Mouse (Mus musculus): ENCODE data around the gene Trim80. TPM values are rescaled to one million over a fixed set of nuclear protein-coding genes. Genes with fewer than 3 reads are reported as not detected.

The Trim80 gene
- total and polyA plus RNA-seq, 3 experiments = not detected

DNA sequence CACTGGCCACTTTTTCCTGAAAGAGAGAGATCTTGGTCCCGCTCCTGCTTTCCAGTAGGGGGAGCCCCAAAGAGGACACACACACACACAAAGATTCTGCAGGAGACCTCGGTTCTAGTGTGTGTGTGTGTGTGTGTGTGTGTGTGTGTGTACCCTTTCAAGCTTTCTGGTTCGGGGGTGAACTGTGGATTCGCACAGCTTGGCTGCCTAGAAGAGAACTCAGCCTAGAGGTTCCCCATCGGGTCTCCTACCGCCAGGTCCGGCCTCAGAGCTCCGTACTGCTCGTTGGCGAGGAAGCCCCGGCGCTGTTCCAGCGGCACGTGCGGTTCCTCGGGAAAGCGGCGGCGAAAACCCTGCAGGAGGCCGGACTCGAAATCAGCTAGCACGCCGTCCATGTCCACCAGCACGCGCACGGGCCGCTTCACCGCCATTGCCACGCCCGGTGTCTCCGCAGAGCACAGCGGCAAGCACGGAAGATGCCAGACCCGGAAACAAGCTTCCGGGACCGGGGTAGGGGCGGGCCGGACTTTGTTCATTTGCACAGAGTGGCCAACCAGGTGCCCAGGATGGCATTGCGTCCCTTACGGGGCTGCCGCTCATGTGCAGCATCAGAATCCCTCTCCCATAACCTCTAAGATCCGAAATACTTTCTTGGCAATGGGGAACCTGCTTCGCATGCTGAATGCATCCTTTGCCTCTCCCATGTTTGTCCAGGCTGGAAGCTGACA is 51.2 kb downstream of the Trim80 start, which contains the start of gene Nt5c (continued):
- TF ChIP-seq RCOR1 (IDR thresholded peaks at IDR 0.05; ENCODE audit: low read depth, low read length) (no peak), MAFK (IDR thresholded peaks at IDR 0.05; ENCODE audit: borderline replicate concordance, low read depth, low read length) (no peak), CTCF (IDR thresholded peaks at IDR 0.05 in 2 of 3, conservative IDR thresholded peaks at IDR 0.05 in 1 of 3; ENCODE audit: control insufficient read depth in 1 of 3, insufficient read depth in 1 of 3, low read depth in 2 of 3, low read length in 3 of 3, poor library complexity in 1 of 3, severe bottlenecking in 1 of 3) (peak; percentile 69 to 79 (median 72)), POLR2A (IDR thresholded peaks at IDR 0.05; ENCODE audit: control insufficient read depth in 1 of 2, insufficient read depth in 1 of 2, low read depth in 1 of 2, low read length in 2 of 2, poor library complexity in 1 of 2) (peak; percentile 80 to 93), HCFC1 (IDR thresholded peaks at IDR 0.05; ENCODE audit: low read depth, low read length) (peak; percentile 72), MAX (IDR thresholded peaks at IDR 0.05; ENCODE audit: low read length) (peak; percentile 77; the same call in 1 of the 2 replicates), NELFE (IDR thresholded peaks at IDR 0.05; ENCODE audit: low read depth, low read length) (peak; percentile 81), GABPA (IDR thresholded peaks at IDR 0.05; ENCODE audit: low read depth, low read length) (no peak), MYC (IDR thresholded peaks at IDR 0.05; ENCODE audit: low read depth, low read length) (peak; percentile 64; the same call in 1 of the 2 replicates), EP300 (IDR thresholded peaks at IDR 0.05; ENCODE audit: low read depth in 1 of 2, low read length in 2 of 2) (no peak), TAL1 (IDR thresholded peaks at IDR 0.05; ENCODE audit: low read length) (no peak), MAZ (IDR thresholded peaks at IDR 0.05; ENCODE audit: low read depth, low read length) (no peak; the same call in 1 of the 2 replicates), MYB (IDR thresholded peaks at IDR 0.05; ENCODE audit: low read depth, low read length) (no peak), TBP (IDR thresholded peaks at IDR 0.05; ENCODE audit: low read depth, low read length) (peak; percentile 82), UBTF (IDR thresholded peaks at IDR 0.05; ENCODE audit: borderline replicate concordance, insufficient read depth, low read depth, low read length) (no peak), BHLHE40 (IDR thresholded peaks at IDR 0.05; ENCODE audit: borderline replicate concordance, low read depth, low read length) (peak; percentile 83; the same call in 1 of the 2 replicates), NRF1 (IDR thresholded peaks at IDR 0.05; ENCODE audit: insufficient read depth, low read depth, low read length, poor library complexity, severe bottlenecking) (peak; percentile 45; the same call in 1 of the 2 replicates), CHD1 (IDR thresholded peaks at IDR 0.05; ENCODE audit: low read depth, low read length) (no peak), JUND (IDR thresholded peaks at IDR 0.05; ENCODE audit: low read depth, low read length) (no peak)

- Histone ChIP-seq H3K4me3 (ENCODE audit: control insufficient read depth in 1 of 2, insufficient read depth in 1 of 2, low read depth in 2 of 2, low read length in 2 of 2) (peak overlapping the region; percentile 78 to 83), H3K27ac (ENCODE audit: control insufficient read depth, low read depth, low read length) (peak overlapping the region; percentile 59), H3K4me1 (ENCODE audit: control insufficient read depth in 1 of 2, insufficient read depth in 2 of 2, low read length in 2 of 2) (peaks cover 2 to 12% of the 10 kb centered on the region in 2 experiments; a peak in 3 of 4 replicates), H3K9me3 (replicated peaks; ENCODE audit: insufficient read depth, low read length) (no peaks in the 10 kb centered on the region), H3K9ac (ENCODE audit: control insufficient read depth, low read depth, low read length, poor library complexity, severe bottlenecking) (peak overlapping the region; percentile 74), H3K36me3 (ENCODE audit: control insufficient read depth in 1 of 2, insufficient read depth in 2 of 2, low read length in 2 of 2) (0 out of 4 replicates have a peak, but pooled peaks cover 2 to 3% of the 10 kb centered on the region in 2 experiments), H3K27me3 (ENCODE audit: control insufficient read depth in 1 of 2, insufficient read depth in 2 of 2, low read length in 2 of 2) (no peaks in the 10 kb centered on the region), H3K79me2 (ENCODE audit: control insufficient read depth, insufficient read depth, low read length, poor library complexity) (peaks cover 13% of the 10 kb centered on the region)
- DNase-seq (ENCODE audit: low read depth, low spot score) = peak; percentile 74
- TF ChIP-seq MXI1 (IDR thresholded peaks at IDR 0.05; ENCODE audit: low read depth, low read length) = peak; percentile 57
- TF ChIP-seq RCOR1 (IDR thresholded peaks at IDR 0.05; ENCODE audit: low read depth, low read length) = no peak
- TF ChIP-seq MYC (IDR thresholded peaks at IDR 0.05; ENCODE audit: low read depth, low read length) = peak; percentile 64; the same call in 1 of the 2 replicates
- TF ChIP-seq TBP (IDR thresholded peaks at IDR 0.05; ENCODE audit: low read depth, low read length) = no peak
- peak; percentile 85 for TF ChIP-seq MAX (IDR thresholded peaks at IDR 0.05; ENCODE audit: low read length)
- no peak for TF ChIP-seq CHD2 (IDR thresholded peaks at IDR 0.05; ENCODE audit: low read length)
- 0 out of 2 replicates have a peak, but pooled peaks have one; percentile 48 for TF ChIP-seq ZKSCAN1 (IDR thresholded peaks at IDR 0.05; ENCODE audit: low read depth, low read length)
- no peak for TF ChIP-seq ZMIZ1 (IDR thresholded peaks at IDR 0.05; ENCODE audit: low read depth, low read length)
- TF ChIP-seq BHLHE40 (IDR thresholded peaks at IDR 0.05; ENCODE audit: borderline replicate concordance, low read depth, low read length) = peak; percentile 59; the same call in 1 of the 2 replicates
- no peak for TF ChIP-seq KAT2A (conservative IDR thresholded peaks at IDR 0.05; ENCODE audit: low read depth, low read length)
- no peak for TF ChIP-seq RAD21 (IDR thresholded peaks at IDR 0.05; ENCODE audit: low read depth, low read length)
- TF ChIP-seq SIN3A (IDR thresholded peaks at IDR 0.05; ENCODE audit: low read length) = peak; percentile 31; the same call in 1 of the 2 replicates
- TF ChIP-seq CTCF (IDR thresholded peaks at IDR 0.05 in 2 of 3, conservative IDR thresholded peaks at IDR 0.05 in 1 of 3; ENCODE audit: control insufficient read depth in 1 of 3, insufficient read depth in 1 of 3, low read depth in 2 of 3, low read length in 3 of 3, poor library complexity in 1 of 3, severe bottlenecking in 1 of 3) = no peak
- no peak for TF ChIP-seq NELFE (IDR thresholded peaks at IDR 0.05; ENCODE audit: low read depth, low read length)
- no peak for TF ChIP-seq HCFC1 (IDR thresholded peaks at IDR 0.05; ENCODE audit: low read depth, low read length)
- TF ChIP-seq MAFK (IDR thresholded peaks at IDR 0.05; ENCODE audit: borderline replicate concordance, low read depth, low read length) = no peak
- no peak for TF ChIP-seq ZNF384 (IDR thresholded peaks at IDR 0.05; ENCODE audit: low read depth, low read length)
- TF ChIP-seq TAL1 (IDR thresholded peaks at IDR 0.05; ENCODE audit: low read length) = peak; percentile 43
- TF ChIP-seq USF1 (IDR thresholded peaks at IDR 0.05; ENCODE audit: low read depth, low read length) = no peak
- peak; percentile 13; the same call in 1 of the 2 replicates for TF ChIP-seq SMC3 (IDR thresholded peaks at IDR 0.05; ENCODE audit: low read depth, low read length)
- peak; percentile 54; the same call in 1 of the 2 replicates for TF ChIP-seq GATA1 (IDR thresholded peaks at IDR 0.05; ENCODE audit: low read depth, low read length)
- TF ChIP-seq UBTF (IDR thresholded peaks at IDR 0.05; ENCODE audit: borderline replicate concordance, insufficient read depth, low read depth, low read length) = no peak
- TF ChIP-seq NRF1 (IDR thresholded peaks at IDR 0.05; ENCODE audit: insufficient read depth, low read depth, low read length, poor library complexity, severe bottlenecking) = no peak
- TF ChIP-seq EP300 (IDR thresholded peaks at IDR 0.05; ENCODE audit: low read depth in 1 of 2, low read length in 2 of 2) = peak in 1 of 2 experiments; percentile 25; a peak in 1 of 4 replicates
These were observed 52.0 kb downstream of the Trim80 start for GRCm38 (mm10) chr11:115492387-115492786.
